Mouse (Mus musculus) embryonic facial prominence, embryonic 12.5 days (tissue): ENCODE data around the gene Zfp511. TPM values are rescaled to one million over a fixed set of nuclear protein-coding genes. Genes with fewer than 3 reads are reported as not detected.

Experiments
- ATAC-seq: fragments of 200-750 bp; cut with Nextera tagmentation; 2 replicates; pipeline ENCODE4 v1.8.0; 2017; ENCODE audit not compliant: insufficient number of reproducible peaks, insufficient read depth, low FRiP score, low TSS enrichment
- H3K27ac ChIP-seq: fragments of 300-500 bp; sonication (generic); 2 replicates; pipeline ENCODE4 v1.5.1; 2016; ENCODE audit warnings: mild to moderate bottlenecking
- H3K27me3 ChIP-seq: fragments of 300-500 bp; sonication (generic); 2 replicates; pipeline ENCODE4 v1.6.1; 2016; ENCODE audit warnings: mild to moderate bottlenecking, moderate library complexity
- H3K36me3 ChIP-seq: fragments of 300-500 bp; sonication (generic); 2 replicates; pipeline ENCODE4 v1.6.1; 2016; ENCODE audit warnings: mild to moderate bottlenecking
- H3K4me1 ChIP-seq: fragments of 300-500 bp; sonication (generic); 2 replicates; pipeline ENCODE4 v1.6.1; 2016
- H3K4me2 ChIP-seq: fragments of 300-500 bp; sonication (generic); replicated peaks from 2 replicates; pipeline ENCODE4 v1.6.1; 2016; ENCODE audit warnings: mild to moderate bottlenecking, moderate library complexity
- H3K4me3 ChIP-seq: fragments of 300-500 bp; sonication (generic); 2 replicates; pipeline ENCODE4 v1.5.1; 2016; ENCODE audit warnings: mild to moderate bottlenecking
- H3K9ac ChIP-seq: fragments of 300-500 bp; sonication (generic); 2 replicates; pipeline ENCODE4 v1.6.1; 2016; ENCODE audit warnings: mild to moderate bottlenecking, moderate library complexity
- H3K9me3 ChIP-seq: fragments of 300-500 bp; sonication (generic); 2 replicates; pipeline ENCODE4 v1.6.1; 2016; ENCODE audit warnings: mild to moderate bottlenecking, moderate library complexity
- WGBS: fragments of 180-500 bp; shearing (Covaris S2); methylation state at CpG from one replicate; pipeline ENCODE4 v1.1.7; 2016; 5-methylcytosine and 5-hydroxymethylcytosine counted together
- polyA plus RNA-seq: library from polyadenylated mRNA; unstranded; fragments of >200 nt; fragmentation: Nextera tagmentation; extraction: Ambion mirVana; gene quantifications from 2 replicates; pipeline ENCODE4 v1.2.1, GENCODE M21; 2016

The Zfp511 gene
- polyA plus RNA-seq, 1 experiment from 2014 or later = 39.6 TPM

- no peak overlapping the region for H3K4me3 ChIP-seq
- ATAC-seq = no peak
- H3K36me3 ChIP-seq = peaks cover 63% of the 10 kb centered on the region
- no peaks in the 10 kb centered on the region for H3K4me1 ChIP-seq
- H3K27ac ChIP-seq = no peak overlapping the region
- 98% methylated on average over 9 of the region's 9 CpGs for WGBS
- no peak overlapping the region for H3K4me2 ChIP-seq
- H3K9ac ChIP-seq = no peak overlapping the region
- no peaks in the 10 kb centered on the region for H3K27me3 ChIP-seq
- H3K9me3 ChIP-seq = no peaks in the 10 kb centered on the region
These were observed 28.4 kb upstream of the Zfp511 start for GRCm38 (mm10) chr7:140007781-140008180.

- no peak for ATAC-seq
- 94% methylated on average over 17 of the region's 17 CpGs for WGBS
- Histone ChIP-seq H3K27me3 (no peaks in the 10 kb centered on the region), H3K9ac (no peak overlapping the region), H3K36me3 (peaks cover 40% of the 10 kb centered on the region), H3K9me3 (no peaks in the 10 kb centered on the region), H3K4me1 (no peaks in the 10 kb centered on the region), H3K27ac (no peak overlapping the region), H3K4me3 (no peak overlapping the region), H3K4me2 (no peak overlapping the region)
These were observed 24.9 kb upstream of the Zfp511 start for GRCm38 (mm10) chr7:140011336-140011735.

GRCm38 (mm10) chr7:140031771-140032170, 4.4 kb upstream of the Zfp511 start:
- H3K9ac ChIP-seq = no peak overlapping the region
- peaks cover 52% of the 10 kb centered on the region for H3K36me3 ChIP-seq
- WGBS = 95% methylated on average over 12 of the region's 12 CpGs
- no peak overlapping the region for H3K27ac ChIP-seq
- peaks cover 12% of the 10 kb centered on the region for H3K4me1 ChIP-seq
- H3K27me3 ChIP-seq = no peaks in the 10 kb centered on the region
- H3K4me3 ChIP-seq = no peak overlapping the region
- H3K9me3 ChIP-seq = no peaks in the 10 kb centered on the region
- no peak for ATAC-seq
- no peak overlapping the region for H3K4me2 ChIP-seq

GRCm38 (mm10) chr7:140032366-140032765, 3.8 kb upstream of the Zfp511 start:
- Histone ChIP-seq H3K27ac (no peak overlapping the region), H3K9ac (no peak overlapping the region), H3K36me3 (peaks cover 52% of the 10 kb centered on the region), H3K4me2 (no peak overlapping the region), H3K4me3 (no peak overlapping the region), H3K27me3 (no peaks in the 10 kb centered on the region), H3K9me3 (no peaks in the 10 kb centered on the region), H3K4me1 (peaks cover 18% of the 10 kb centered on the region)
- WGBS = 96% methylated on average over 10 of the region's 10 CpGs
- ATAC-seq = no peak

- peaks cover 19% of the 10 kb centered on the region for H3K4me1 ChIP-seq
- ATAC-seq = no peak
- peaks cover 47% of the 10 kb centered on the region for H3K36me3 ChIP-seq
- WGBS = 98% methylated on average over 9 of the region's 9 CpGs
- H3K27ac ChIP-seq = no peak overlapping the region
- no peak overlapping the region for H3K4me2 ChIP-seq
- no peaks in the 10 kb centered on the region for H3K27me3 ChIP-seq
- no peak overlapping the region for H3K4me3 ChIP-seq
- H3K9me3 ChIP-seq = no peaks in the 10 kb centered on the region
- H3K9ac ChIP-seq = no peak overlapping the region
These were observed 2.8 kb upstream of the Zfp511 start for GRCm38 (mm10) chr7:140033386-140033785.

- no peaks in the 10 kb centered on the region for H3K27me3 ChIP-seq
- peaks cover 19% of the 10 kb centered on the region for H3K4me1 ChIP-seq
- 19% methylated on average over 7 of the region's 7 CpGs for WGBS
- H3K36me3 ChIP-seq = peaks cover 34% of the 10 kb centered on the region
- peak overlapping the region; percentile 78 for H3K4me2 ChIP-seq
- peak overlapping the region; percentile 89 for H3K4me3 ChIP-seq
- no peak overlapping the region for H3K27ac ChIP-seq
- no peaks in the 10 kb centered on the region for H3K9me3 ChIP-seq
- no peak for ATAC-seq
- H3K9ac ChIP-seq = peak overlapping the region; percentile 91
These were observed 735 bp upstream of the Zfp511 start for GRCm38 (mm10) chr7:140035456-140035855.

GRCm38 (mm10) chr7:140037171-140037555, 972 bp downstream of the Zfp511 start:
- H3K27ac ChIP-seq = no peak overlapping the region
- H3K4me2 ChIP-seq = peak overlapping the region; percentile 78
- H3K27me3 ChIP-seq = no peaks in the 10 kb centered on the region
- peak overlapping the region; percentile 89 for H3K4me3 ChIP-seq
- WGBS = 48% methylated on average over 3 of the region's 3 CpGs
- H3K9ac ChIP-seq = peak overlapping the region; percentile 91; the same call in 1 of the 2 replicates
- ATAC-seq = no peak
- H3K36me3 ChIP-seq = peaks cover 26% of the 10 kb centered on the region
- H3K4me1 ChIP-seq = peaks cover 19% of the 10 kb centered on the region
- no peaks in the 10 kb centered on the region for H3K9me3 ChIP-seq

- no peak overlapping the region for H3K4me3 ChIP-seq
- ATAC-seq = no peak
- H3K27me3 ChIP-seq = peaks cover 37% of the 10 kb centered on the region
- WGBS = 61% methylated on average over 3 of the region's 3 CpGs
- peaks cover 14% of the 10 kb centered on the region; the same call in 1 of the 2 replicates for H3K36me3 ChIP-seq
- peaks cover 3% of the 10 kb centered on the region for H3K4me1 ChIP-seq
- no peak overlapping the region for H3K9ac ChIP-seq
- H3K9me3 ChIP-seq = no peaks in the 10 kb centered on the region
- H3K4me2 ChIP-seq = no peak overlapping the region
- no peak overlapping the region for H3K27ac ChIP-seq
These were observed 6.5 kb downstream of the Zfp511 start for GRCm38 (mm10) chr7:140042728-140043127.

- 78% methylated on average over 4 of the region's 4 CpGs for WGBS
- H3K9ac ChIP-seq = no peak overlapping the region
- H3K36me3 ChIP-seq = peaks cover 6% of the 10 kb centered on the region; the same call in 1 of the 2 replicates
- peaks cover 17% of the 10 kb centered on the region for H3K4me1 ChIP-seq
- H3K4me2 ChIP-seq = no peak overlapping the region
- H3K27ac ChIP-seq = no peak overlapping the region
- no peaks in the 10 kb centered on the region for H3K9me3 ChIP-seq
- no peak overlapping the region for H3K4me3 ChIP-seq
- peaks cover 64% of the 10 kb centered on the region for H3K27me3 ChIP-seq
- ATAC-seq = no peak
These were observed 9.4 kb downstream of the Zfp511 start for GRCm38 (mm10) chr7:140045546-140045945.

- Histone ChIP-seq H3K36me3 (no peaks in the 10 kb centered on the region), H3K4me2 (peak overlapping the region; percentile 53), H3K4me3 (peak overlapping the region; percentile 34), H3K4me1 (peaks cover 17% of the 10 kb centered on the region), H3K27me3 (peaks cover 83% of the 10 kb centered on the region), H3K27ac (no peak overlapping the region), H3K9ac (peak overlapping the region; percentile 16; the same call in 1 of the 2 replicates), H3K9me3 (no peaks in the 10 kb centered on the region)
- ATAC-seq = no peak
- 1% methylated on average over 33 of the region's 33 CpGs for whole genome bisulfite sequencing
These were observed 11.7 kb downstream of the Zfp511 start for GRCm38 (mm10) chr7:140047811-140048311.

- no peak for ATAC-seq
- WGBS = under 1% methylated on average over 56 of the region's 56 CpGs
- Histone ChIP-seq H3K4me1 (peaks cover 17% of the 10 kb centered on the region), H3K27ac (no peak within 1 kb of the TSS), H3K9ac (0 out of 2 replicates have a peak within 1 kb of the TSS, but pooled peaks have one; percentile 16), H3K4me3 (peak within 1 kb of the TSS; percentile 34), H3K4me2 (peak within 1 kb of the TSS; percentile 53), H3K9me3 (no peaks in the 10 kb centered on the region), H3K27me3 (peaks cover 83% of the 10 kb centered on the region), H3K36me3 (no peaks in the 10 kb centered on the region)
These were observed 12.3 kb downstream of the Zfp511 start, which contains the start of gene Msx3 for GRCm38 (mm10) chr7:140048361-140049114. Gene Msx3 (minus strand): TSS chr7:140049089.

GRCm38 (mm10) chr7:140049115-140049689, 13.0 kb downstream of the Zfp511 start:
- Histone ChIP-seq H3K27ac (no peak overlapping the region), H3K36me3 (no peaks in the 10 kb centered on the region), H3K9me3 (no peaks in the 10 kb centered on the region), H3K4me3 (peak overlapping the region; percentile 34), H3K4me2 (peak overlapping the region; percentile 53), H3K9ac (no peak overlapping the region), H3K27me3 (peaks cover 83% of the 10 kb centered on the region), H3K4me1 (peaks cover 17% of the 10 kb centered on the region)
- peak; percentile 53 for ATAC-seq
- under 1% methylated on average over 34 of the region's 34 CpGs for WGBS
